Mouse (Mus musculus) bone marrow macrophage, adult 2 months (primary cell): Measurements from ENCODE around the gene Btc.

Experiments used
- CTCF ChIP-seq: IDR thresholded peaks from 2 replicates; pipeline ENCODE4 v1.5.1; 2012; ENCODE audit warnings: low read depth, mild to moderate bottlenecking, low read length, moderate library complexity
- POLR2A ChIP-seq: IDR thresholded peaks from 2 replicates; pipeline ENCODE4 v1.6.1; 2012; ENCODE audit warnings: mild to moderate bottlenecking, low read depth, low read length, borderline replicate concordance

- no peak for TF ChIP-seq CTCF
- no peak for TF ChIP-seq POLR2A
These were observed 11.0 kb upstream of the Btc start for GRCm38 (mm10) chr5:91413814-91414213.
